Mouse (Mus musculus): Measurements from ENCODE around the gene Gm21488.
"Not testable (repeated sequence)": the region's sequence is repeated elsewhere in the genome, so short reads cannot be mapped to it uniquely, and the experiment has no call there.

Gene Gm21488

GRCm38 (mm10) chrY:27521820-27522219 is at the start of gene Gm21488:
Gene Gm21488, minus strand, starts transcription at chrY:27521920.
- not testable (repeated sequence) for DNase-seq (ENCODE audit: low read depth, low spot score)
